Mouse (Mus musculus) B cell, adult 2 months (primary cell): ENCODE measurements around the gene Wnt6.

Experiments
- DNase-seq, 2 experiments: peaks; one replicate each; pipeline ENCODE4 v3.0.0; 2022

Wnt6 gene

DNA sequence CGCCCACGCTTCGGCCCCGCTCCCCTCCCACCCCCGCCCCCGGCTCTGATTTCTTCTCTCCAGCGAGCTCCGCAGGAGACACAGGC lies at the start of gene Wnt6:
TSS of gene Wnt6 (plus strand) at position 48 of the 86 bp plus-strand sequence.
- no peak for DNase-seq

GRCm38 (mm10) chr1:74723748-74724147 lies 47.9 kb upstream of the Wnt6 start:
- peak; percentile 32 to 50 for DNase-seq

- no peak for DNase-seq
These were observed 45.6 kb upstream of the Wnt6 start for GRCm38 (mm10) chr1:74726114-74726513.

- no peak for DNase-seq
These were observed 45.0 kb upstream of the Wnt6 start for GRCm38 (mm10) chr1:74726674-74727073.

DNA sequence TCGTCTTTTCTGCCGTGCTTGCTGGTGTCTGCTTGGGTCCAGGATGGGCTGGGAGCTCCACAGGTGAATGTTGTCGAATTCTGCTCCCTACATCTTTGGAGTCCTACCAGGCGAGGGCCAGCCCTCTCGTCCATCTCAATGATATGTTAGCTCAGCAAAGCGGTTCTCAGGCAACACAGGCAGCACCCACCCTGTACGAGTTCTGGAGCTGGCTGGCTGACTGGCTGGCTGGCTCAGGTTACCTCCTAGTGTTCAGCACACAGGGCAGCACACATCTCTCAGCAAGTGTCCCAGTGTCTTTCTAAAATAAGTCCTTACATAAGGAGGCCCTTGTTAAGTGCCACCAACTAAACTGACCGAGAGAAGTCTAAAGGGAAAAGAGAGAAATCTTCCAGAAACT lies 43.2 kb upstream of the Wnt6 start:
- DNase-seq = no peak

DNA sequence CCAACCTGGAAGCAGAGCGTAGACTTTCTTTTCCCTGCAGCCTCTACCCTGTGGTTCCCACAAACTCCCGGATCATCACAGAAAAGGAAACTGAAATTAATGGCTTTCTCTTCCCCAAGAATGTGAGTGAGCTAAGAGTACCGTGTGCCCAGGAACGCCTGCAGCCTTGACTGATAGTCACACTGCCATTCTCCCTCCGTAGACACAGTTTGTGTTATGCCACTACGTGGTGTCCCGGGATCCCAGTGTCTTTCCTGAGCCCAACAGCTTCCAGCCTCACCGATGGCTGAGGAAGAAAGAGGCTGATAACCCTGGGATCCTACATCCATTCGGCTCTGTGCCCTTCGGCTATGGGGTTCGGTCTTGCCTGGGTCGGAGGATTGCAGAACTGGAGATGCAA lies 34.7 kb upstream of the Wnt6 start:
- DNase-seq = no peak

DNA sequence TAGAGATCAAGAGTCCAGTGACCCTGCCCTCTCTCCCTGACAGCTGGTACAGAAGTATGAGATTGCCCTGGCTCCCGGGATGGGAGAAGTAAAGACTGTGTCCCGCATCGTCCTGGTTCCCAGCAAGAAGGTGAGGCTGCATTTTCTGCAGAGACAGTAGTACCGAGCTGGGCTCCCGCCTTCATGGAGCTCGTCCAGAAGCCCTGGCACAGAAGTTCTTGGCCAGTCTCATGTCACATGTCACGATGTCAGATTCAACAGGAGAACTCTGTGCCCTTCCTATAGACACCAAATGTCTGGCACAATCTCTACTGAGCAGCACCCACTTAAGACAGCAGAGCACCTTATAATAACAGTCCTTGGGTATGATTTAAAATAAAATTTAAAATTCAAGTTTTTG lies 34.2 kb upstream of the Wnt6 start:
- DNase-seq = no peak

DNA sequence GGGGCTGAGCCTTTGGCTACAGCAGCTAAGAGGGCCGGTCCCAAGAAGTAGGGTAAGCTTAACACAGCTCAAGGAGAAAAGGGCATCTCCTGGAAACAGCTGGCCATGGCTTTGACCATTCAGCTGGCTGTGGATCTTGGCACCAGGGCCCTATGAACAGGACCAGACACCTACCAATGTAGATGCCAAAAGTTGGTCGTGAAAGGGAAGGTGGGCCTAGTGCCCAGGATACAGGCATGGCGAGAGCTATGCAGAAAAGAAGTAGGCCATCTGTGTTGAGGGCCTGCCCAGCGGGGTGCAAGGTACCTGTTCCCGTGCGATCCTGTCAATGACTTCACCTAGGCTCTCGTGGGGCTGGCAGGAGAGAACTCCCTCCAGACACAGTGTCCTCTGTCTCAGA lies 30.8 kb upstream of the Wnt6 start:
- no peak for DNase-seq

- no peak for DNase-seq
These were observed 24.4 kb upstream of the Wnt6 start for GRCm38 (mm10) chr1:74747335-74747734.

- peak; percentile 72 to 75 for DNase-seq
These were observed 22.9 kb upstream of the Wnt6 start, which contains the start of gene Prkag3 for GRCm38 (mm10) chr1:74748643-74749271. Gene Prkag3, minus strand, starts transcription at chr1:74749221.

- no peak for DNase-seq
These were observed 22.4 kb upstream of the Wnt6 start for GRCm38 (mm10) chr1:74749301-74749700.

- DNase-seq = no peak
These were observed 21.0 kb upstream of the Wnt6 start for GRCm38 (mm10) chr1:74750683-74751082.

- no peak for DNase-seq
These were observed 19.5 kb upstream of the Wnt6 start for GRCm38 (mm10) chr1:74752150-74752549.

- no peak for DNase-seq
These were observed 18.9 kb upstream of the Wnt6 start for GRCm38 (mm10) chr1:74752833-74753232.

DNA sequence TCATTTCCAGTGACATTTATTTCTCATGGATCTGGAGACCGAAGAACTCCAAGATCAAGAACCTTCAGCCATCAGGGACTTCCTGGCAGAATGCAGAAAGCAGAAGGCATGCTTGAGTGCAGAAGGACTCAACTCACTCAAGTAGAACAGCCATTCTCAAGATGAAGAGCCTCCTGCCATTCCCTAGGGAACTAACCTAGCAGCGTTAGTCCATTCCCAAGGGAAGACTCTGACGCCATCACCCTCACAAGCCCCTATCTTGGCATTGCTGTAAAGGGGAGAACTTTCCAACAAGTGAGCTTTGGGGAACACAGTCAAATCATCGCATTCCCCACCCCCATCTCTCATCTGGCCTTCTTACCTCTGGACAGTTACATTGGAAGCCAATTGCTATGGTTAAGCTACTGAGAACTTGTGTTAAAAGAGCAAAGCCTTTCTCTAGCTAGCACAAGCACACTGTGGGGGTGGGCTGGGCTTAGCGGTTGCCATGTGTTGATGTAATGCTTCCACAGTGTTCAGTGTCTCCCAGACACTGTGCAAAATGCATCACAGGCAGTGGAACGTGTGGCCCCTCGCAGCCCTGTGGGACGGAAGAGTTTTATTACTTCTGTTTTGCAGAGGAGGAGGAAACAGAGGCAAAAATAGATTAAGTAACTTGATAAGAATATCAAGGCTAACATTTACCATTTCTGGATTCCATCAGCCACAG lies 18.3 kb upstream of the Wnt6 start:
- peak; percentile 36 to 45 for DNase-seq

DNA sequence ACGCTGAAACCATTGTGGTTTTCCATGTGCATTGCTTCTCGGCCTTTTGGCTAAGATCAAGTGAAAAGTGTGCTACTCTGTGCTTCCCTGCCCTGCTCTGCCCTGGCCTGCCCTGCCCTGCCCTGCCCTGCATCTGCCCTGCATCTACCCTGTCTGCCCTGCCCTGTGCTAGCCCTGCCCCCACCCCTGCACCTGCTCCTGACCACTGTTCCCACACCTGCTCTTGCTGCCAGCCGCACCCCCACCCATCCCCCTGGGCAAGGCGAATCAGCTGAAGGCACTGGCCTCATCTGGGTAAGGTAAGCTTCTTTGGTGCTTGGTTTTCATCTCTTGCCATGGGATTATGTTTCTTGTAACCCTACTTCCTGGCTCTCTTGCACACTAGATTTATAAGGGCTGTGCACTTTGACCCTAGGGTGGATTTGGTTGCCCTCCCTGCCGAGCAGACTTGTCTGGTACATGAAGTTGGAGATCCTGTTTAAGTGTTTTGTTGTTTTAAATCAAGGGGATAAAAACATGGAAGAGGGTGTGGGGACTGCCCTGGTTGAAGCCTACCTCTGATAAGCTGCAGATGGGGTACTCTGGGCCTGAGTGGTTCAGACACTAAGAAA lies 17.4 kb upstream of the Wnt6 start:
- DNase-seq = no peak

- no peak for DNase-seq
These were observed 11.9 kb upstream of the Wnt6 start for GRCm38 (mm10) chr1:74759773-74760172.

DNA sequence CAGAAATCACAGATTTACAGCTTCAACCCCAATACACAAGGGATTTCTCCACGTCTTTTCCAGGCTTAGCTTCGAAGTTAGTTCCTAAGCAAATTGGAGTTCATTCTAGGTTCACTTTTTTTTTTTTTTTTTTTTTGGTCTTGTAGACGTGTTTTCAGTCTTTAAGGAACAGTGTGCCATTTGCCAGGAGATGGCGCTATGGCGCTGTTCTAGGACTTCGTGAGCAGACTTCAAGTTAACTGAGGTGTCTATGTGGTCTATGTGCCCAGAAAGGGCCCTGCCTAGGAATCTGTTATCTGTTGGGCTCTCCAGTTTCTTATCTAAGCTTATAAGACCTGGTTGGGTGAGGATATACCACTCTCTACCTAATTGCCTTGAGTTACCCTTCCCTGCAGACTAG lies 8.6 kb upstream of the Wnt6 start:
- DNase-seq = peak; percentile 76 to 77

DNA sequence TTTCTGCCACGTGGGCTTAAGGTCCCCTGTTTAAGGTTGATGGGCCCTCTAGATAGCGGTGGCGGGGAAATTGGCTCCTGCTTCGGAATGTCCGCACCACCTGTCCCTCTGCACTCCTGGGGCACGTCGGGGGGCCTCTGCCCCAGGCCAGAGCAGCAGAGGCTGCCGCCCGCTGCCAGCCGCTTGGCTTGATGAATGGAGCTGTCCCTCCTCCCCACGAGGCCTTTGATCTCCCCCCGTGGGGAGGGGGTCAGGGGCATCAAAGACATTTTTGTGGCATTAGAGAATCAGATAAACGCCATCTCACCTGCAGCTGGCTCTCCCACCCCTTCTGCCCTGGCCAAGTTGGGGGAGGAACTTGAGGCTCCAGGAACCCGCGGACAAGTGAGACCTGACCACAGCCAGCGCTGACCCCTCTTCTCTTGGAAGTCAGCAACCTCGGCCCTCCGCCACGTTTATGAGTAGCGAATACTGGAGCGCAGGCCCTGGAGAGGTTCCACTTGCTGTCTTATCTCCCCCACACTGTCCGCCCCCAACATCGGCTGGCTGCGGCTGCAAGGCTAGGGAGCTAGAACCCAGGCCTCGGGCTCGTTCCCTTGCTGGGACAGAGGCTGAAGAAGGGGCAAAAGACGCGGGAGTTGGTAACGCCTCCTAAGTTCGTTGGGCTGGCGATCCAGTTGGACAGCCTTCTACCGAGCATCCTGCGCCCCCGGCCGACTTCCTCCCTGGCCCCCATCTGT lies 795 bp upstream of the Wnt6 start:
- DNase-seq = no peak

DNA sequence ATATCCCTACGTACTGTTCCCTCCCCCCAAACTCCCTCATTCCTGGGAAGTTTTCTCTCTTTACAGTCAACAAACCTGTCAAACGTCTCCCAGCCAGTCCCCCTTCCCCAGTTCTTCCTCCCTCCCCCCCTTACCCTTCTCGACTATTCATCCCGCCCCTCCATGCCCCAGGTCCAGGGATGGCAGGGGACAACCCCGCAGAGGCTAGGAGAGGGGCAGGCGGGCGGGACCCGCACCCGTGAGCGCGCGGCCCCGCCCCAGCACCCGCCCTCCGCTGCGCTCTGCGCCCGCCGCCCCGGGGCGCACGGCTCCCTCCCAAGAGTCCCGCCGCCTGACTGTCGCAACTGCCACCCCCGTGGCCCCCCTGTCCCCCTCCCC lies 236 bp upstream of the Wnt6 start:
- DNase-seq = no peak

GRCm38 (mm10) chr1:74771931-74772620 lies 384 bp downstream of the Wnt6 start:
- DNase-seq = peak; percentile 32 to 44

DNA sequence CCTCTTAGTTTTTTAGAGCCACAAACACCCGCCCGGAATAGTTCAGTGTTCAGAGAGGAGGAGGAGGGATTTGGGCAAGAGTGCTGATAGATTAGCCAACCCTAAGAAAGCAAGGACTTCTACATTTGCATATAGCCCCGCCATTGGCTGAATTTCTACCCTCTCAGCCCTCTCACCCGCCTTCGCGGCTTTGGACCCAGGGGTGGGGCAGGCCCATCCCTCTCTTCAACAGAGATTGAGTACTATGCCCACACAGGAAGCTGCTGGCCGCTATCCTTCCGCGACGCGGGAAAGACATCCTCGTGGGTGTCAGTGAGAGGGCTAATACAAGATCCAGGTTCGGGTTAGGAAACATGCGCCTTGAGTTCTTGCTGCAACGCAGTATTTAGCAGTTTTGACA lies 1.4 kb downstream of the Wnt6 start:
- peak; percentile 54 to 57 for DNase-seq

DNA sequence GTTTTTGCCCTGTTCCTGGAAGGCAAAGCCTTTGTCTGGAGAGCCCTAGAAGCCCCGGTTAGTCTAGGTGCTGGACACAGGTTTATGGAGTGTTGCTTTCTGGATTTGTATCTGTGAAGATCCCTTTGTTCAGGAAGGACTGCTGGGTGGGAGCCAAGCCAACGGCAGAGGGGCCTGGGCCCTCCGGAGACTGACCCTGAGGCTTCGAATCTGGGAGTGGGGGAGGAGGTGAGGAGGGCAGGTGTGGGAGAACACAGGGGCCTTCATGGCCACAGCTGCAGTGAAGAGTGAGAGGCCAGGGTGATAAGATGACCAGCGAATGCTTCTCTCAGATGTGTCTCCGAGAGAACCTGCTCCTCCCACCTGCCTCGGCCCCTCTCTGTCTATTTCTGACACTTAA lies 2.4 kb downstream of the Wnt6 start:
- no peak for DNase-seq

GRCm38 (mm10) chr1:74775816-74776215 lies 4.1 kb downstream of the Wnt6 start:
- DNase-seq = no peak
